Mouse (Mus musculus) liver, embryonic 14.5 days (tissue): Measurements from ENCODE around the gene Plod1. TPM values are rescaled to one million over a fixed set of nuclear protein-coding genes. Genes with fewer than 3 reads are reported as not detected.
A peak's percentile ranks its signal among the peaks of the same experiment; 100 is the strongest.
"Not testable (repeated sequence)": the region's sequence is repeated elsewhere in the genome, so short reads cannot be mapped to it uniquely, and the experiment has no call there.

Experiments
- ATAC-seq: fragments of 200-750 bp; cut with Nextera tagmentation; 2 replicates; pipeline ENCODE4 v1.8.0; 2017; ENCODE audit warnings: moderate number of reproducible peaks, mild to moderate bottlenecking, moderate library complexity; ENCODE audit not compliant: insufficient read depth
- DNase-seq, 3 experiments: peaks; one replicate each; pipeline ENCODE4 v3.0.0-alpha.2; 2012 to 2013; ENCODE audit warnings: low read depth in 3 of 3, low spot score in 3 of 3
- H3K27ac ChIP-seq: fragments of 300-500 bp; sonication (generic); 2 replicates; pipeline ENCODE4 v1.5.1; 2014; ENCODE audit warnings: moderate library complexity, mild to moderate bottlenecking, control low read depth, inconsistent platforms
- H3K27me3 ChIP-seq: fragments of 300-500 bp; sonication (generic); 2 replicates; pipeline ENCODE4 v1.6.1; 2014; ENCODE audit warnings: mild to moderate bottlenecking, low read length, moderate library complexity; ENCODE audit not compliant: control insufficient read depth, insufficient read depth
- H3K36me3 ChIP-seq: fragments of 300-500 bp; sonication (generic); replicated peaks from 2 replicates; pipeline ENCODE4 v1.6.1; 2014; ENCODE audit warnings: low read depth; ENCODE audit not compliant: control insufficient read depth, insufficient read depth
- H3K4me1 ChIP-seq, 2 experiments: fragments of 200-500 bp in 1 of 2; fragments of 300-500 bp in 1 of 2; sonication (generic) in 1 of 2; replicated peaks; 2 replicates each; pipeline ENCODE4 v1.6.1; 2012 to 2014; ENCODE audit warnings: antibody characterized with exemption in 1 of 2, inconsistent platforms in 1 of 2, low read length in 1 of 2; ENCODE audit not compliant: control insufficient read depth in 2 of 2, insufficient read depth in 2 of 2
- H3K4me2 ChIP-seq: fragments of 300-500 bp; sonication (generic); 2 replicates; pipeline ENCODE4 v1.6.1; 2014; ENCODE audit warnings: low read depth, mild to moderate bottlenecking, control low read depth, moderate library complexity
- H3K4me3 ChIP-seq, 2 experiments: fragments of 200-500 bp in 1 of 2; fragments of 300-500 bp in 1 of 2; sonication (generic) in 1 of 2; 2 replicates each; pipeline ENCODE4 v1.5.1; 2012 to 2014; ENCODE audit warnings: low read depth in 2 of 2, low read length in 2 of 2, mild to moderate bottlenecking in 2 of 2, control low read depth in 1 of 2, inconsistent platforms in 1 of 2, moderate library complexity in 1 of 2; ENCODE audit not compliant: insufficient read depth in 1 of 2
- H3K9ac ChIP-seq: fragments of 300-500 bp; sonication (generic); replicated peaks from 2 replicates; pipeline ENCODE4 v1.6.1; 2014; ENCODE audit warnings: mild to moderate bottlenecking, control low read depth, moderate library complexity
- H3K9me3 ChIP-seq: fragments of 300-500 bp; sonication (generic); 2 replicates; pipeline ENCODE4 v1.6.1; 2016; ENCODE audit warnings: low read length, mixed read lengths; ENCODE audit not compliant: control insufficient read depth
- CTCF ChIP-seq: IDR thresholded peaks from 2 replicates; pipeline ENCODE4 v1.5.1; 2016; ENCODE audit warnings: antibody characterized with exemption, low read depth, control low read depth
- EP300 ChIP-seq: IDR thresholded peaks from 2 replicates; pipeline ENCODE4 v1.6.1; 2016; ENCODE audit warnings: antibody characterized with exemption, low read depth
- WGBS: fragments of 180-500 bp; shearing (Covaris S2); extraction: QIAGEN DNeasy Blood & Tissue Kit; methylation state at CpG from one replicate; pipeline ENCODE4 v1.1.7; 2014; ENCODE audit not compliant: insufficient replicate concordance; 5-methylcytosine and 5-hydroxymethylcytosine counted together
- polyA plus RNA-seq, 2 experiments: library from polyadenylated mRNA; depleted of rRNA in 1 of 2; stranded (reverse) in 1 of 2; unstranded in 1 of 2; fragments of >200 nt; fragmentation: Nextera tagmentation in 1 of 2; extraction: Ambion mirVana in 1 of 2; gene quantifications; 2 replicates each; pipeline versions ENCODE4 v1.2.1 to v1.2.3; 2012 to 2014

Gene Plod1
- polyA plus RNA-seq, 2 experiments, result 15.5 to 20.2 TPM

DNA sequence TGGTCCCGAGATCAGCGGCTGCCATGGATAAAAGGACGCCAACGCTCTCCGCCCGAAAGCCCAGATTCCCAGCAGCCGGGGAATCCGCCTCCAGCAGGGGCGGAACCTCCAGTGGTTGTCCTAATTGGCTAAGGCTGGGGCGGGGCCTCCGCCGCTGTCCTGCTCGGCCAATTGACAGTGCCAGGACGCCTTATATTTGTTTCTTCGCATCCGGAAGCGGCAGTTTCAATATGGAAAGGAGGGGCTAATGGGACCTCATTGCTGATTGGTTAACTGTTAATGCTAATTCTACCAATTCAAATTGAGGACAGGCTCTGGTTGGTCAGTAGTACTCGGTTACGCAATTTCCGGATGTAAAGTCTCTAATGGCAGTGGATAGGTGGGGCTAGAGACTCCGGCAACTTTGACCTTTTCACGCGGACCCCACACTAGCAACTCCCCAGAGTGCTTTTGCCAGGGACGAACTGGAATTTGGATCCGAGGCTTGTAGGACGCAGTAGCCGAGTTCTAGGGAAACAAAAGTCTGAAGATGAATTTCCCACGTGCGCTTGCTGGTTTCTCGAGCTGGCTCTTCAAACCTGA is 68.0 kb downstream of the Plod1 start, which contains the start of the genes Miip and Fv1:
Gene Miip, minus strand, starts transcription at position 367 of the 582 bp plus-strand sequence.
Gene Fv1, plus strand, starts transcription at position 530 of the 582 bp plus-strand sequence.
- Histone ChIP-seq H3K4me3 (peak within 1 kb of the TSS; percentile 89 to 94), H3K9ac (peak within 1 kb of the TSS; percentile 93), H3K36me3 (peaks cover 8% of the 10 kb centered on the region), H3K27ac (peak within 1 kb of the TSS; percentile 77), H3K4me1 (peaks cover 14 to 26% of the 10 kb centered on the region in 2 experiments), H3K4me2 (peak within 1 kb of the TSS; percentile 96), H3K9me3 (no peaks in the 10 kb centered on the region), H3K27me3 (no peaks in the 10 kb centered on the region)
- TF ChIP-seq EP300 (no peak; the same call in 1 of the 2 replicates), CTCF (peak; percentile 14; the same call in 1 of the 2 replicates)
- 0% methylated on average over 27 of the region's 30 CpGs for WGBS
- ATAC-seq (peak; percentile 97), DNase-seq (peak; percentile 95 to 99 (median 97))

GRCm38 (mm10) chr4:147867563-147868449 is 68.8 kb downstream of the Plod1 start:
- DNase-seq (no peak), ATAC-seq (no peak)
- peaks cover 1% of the 10 kb centered on the region for H3K36me3 ChIP-seq
- WGBS, result 5% methylated on average over 22 of the region's 22 CpGs
- H3K27me3 ChIP-seq, result no peaks in the 10 kb centered on the region
- peak overlapping the region; percentile 93 for H3K9ac ChIP-seq
- peak overlapping the region; percentile 93 for H3K4me2 ChIP-seq
- no peaks in the 10 kb centered on the region for H3K9me3 ChIP-seq
- H3K4me1 ChIP-seq, result peaks cover 14 to 26% of the 10 kb centered on the region in 2 experiments
- peak overlapping the region; percentile 78 to 89 for H3K4me3 ChIP-seq
- H3K27ac ChIP-seq, result peak overlapping the region; percentile 77
- TF ChIP-seq EP300 (no peak), CTCF (no peak; the same call in 1 of the 2 replicates)

- ATAC-seq, H3K27me3 ChIP-seq, H3K4me3 ChIP-seq, DNase-seq, H3K36me3 ChIP-seq, H3K9ac ChIP-seq, H3K27ac ChIP-seq, H3K9me3 ChIP-seq: not testable (repeated sequence)
- peak overlapping the region; percentile 93 for H3K4me2 ChIP-seq
- H3K4me1 ChIP-seq, result peaks cover 14 to 26% of the 10 kb centered on the region in 2 experiments
- 53% methylated on average over 3 of the region's 3 CpGs for WGBS
Observed at GRCm38 (mm10) chr4:147866793-147867192, 69.8 kb downstream of the Plod1 start.

- Histone ChIP-seq H3K4me2 (no peak overlapping the region), H3K4me1 (peaks cover 14 to 26% of the 10 kb centered on the region in 2 experiments), H3K4me3 (no peak overlapping the region), H3K27me3 (no peaks in the 10 kb centered on the region), H3K36me3 (peaks cover 11% of the 10 kb centered on the region), H3K9ac (no peak overlapping the region), H3K9me3 (no peaks in the 10 kb centered on the region), H3K27ac (no peak overlapping the region)
- DNase-seq (no peak), ATAC-seq (no peak)
- TF ChIP-seq EP300 (no peak), CTCF (no peak)
- WGBS, result 89% methylated on average over 9 of the region's 9 CpGs
Observed at GRCm38 (mm10) chr4:147866056-147866455, 70.5 kb downstream of the Plod1 start.

GRCm38 (mm10) chr4:147865651-147866050 is 70.9 kb downstream of the Plod1 start:
- Histone ChIP-seq H3K4me3 (no peak overlapping the region), H3K36me3 (peaks cover 11% of the 10 kb centered on the region), H3K27ac (no peak overlapping the region), H3K9ac (no peak overlapping the region), H3K4me1 (peaks cover 14 to 26% of the 10 kb centered on the region in 2 experiments), H3K27me3 (no peaks in the 10 kb centered on the region), H3K9me3 (no peaks in the 10 kb centered on the region), H3K4me2 (no peak overlapping the region)
- WGBS, result 89% methylated on average over 6 of the region's 6 CpGs
- ATAC-seq (no peak), DNase-seq (no peak)
- TF ChIP-seq EP300 (no peak), CTCF (no peak)
